ENCODE assay signal across 26 mouse cellular contexts in genomic region chr12:77134306-77135010, GRCm38 (mm10).
DNase-seq lines count a peak whose midpoint lies in the region; ATAC-seq and TF ChIP-seq lines count a peak whose summit lies in the region.
"Had no signal": no experiment of that assay in that cellular context is flagged by ENCODE, and none has a peak within 500 bp of the region (broad histone marks: within the 10 kb centered on the region; RNA-seq: fewer than 3 reads in every experiment).

No protein-coding gene starts in this region.

- H3K4me2 ChIP-seq in heart, embryonic 13.5 days = no peak overlapping the region
- H3K4me2 ChIP-seq in intestine, postnatal 0 days (replicated peaks; ENCODE audit: low read depth) = no peak overlapping the region
- H3K4me2 ChIP-seq in midbrain, embryonic 15.5 days = no peak overlapping the region
- H3K4me2 ChIP-seq: embryonic facial prominence, embryonic 15.5 days; heart, embryonic 12.5 days had no signal

- intact Hi-C loops in left cerebral cortex, adult 2 months (cut with DNase I) = no loop called here

- H3K36me3 ChIP-seq in heart, embryonic 13.5 days = no peaks in the 10 kb centered on the region
- H3K36me3 ChIP-seq in intestine, postnatal 0 days (ENCODE audit: control insufficient read depth, insufficient read depth) = no peaks in the 10 kb centered on the region
- no peaks in the 10 kb centered on the region for H3K36me3 ChIP-seq in midbrain, embryonic 15.5 days (replicated peaks)
- H3K36me3 ChIP-seq: embryonic facial prominence, embryonic 15.5 days; heart, embryonic 12.5 days; midbrain, embryonic 10.5 days had no signal

- ATAC-seq in heart, embryonic 13.5 days (ENCODE audit: extremely low read depth, insufficient number of reproducible peaks, low FRiP score, low TSS enrichment) = no peak
- ATAC-seq in intestine, postnatal 0 days = 0 out of 2 replicates have a peak, but pooled peaks have one; percentile 25
- no peak for ATAC-seq in midbrain, embryonic 15.5 days (replicated peaks)
- ATAC-seq: hindbrain, postnatal 0 days had no signal

- H3K4me3 ChIP-seq in heart, embryonic 13.5 days = no peak overlapping the region
- no peak overlapping the region for H3K4me3 ChIP-seq in intestine, postnatal 0 days (ENCODE audit: low read depth, low read length)
- no peak overlapping the region for H3K4me3 ChIP-seq in left cerebral cortex, adult 2 months
- H3K4me3 ChIP-seq in midbrain, embryonic 15.5 days = no peak overlapping the region
- H3K4me3 ChIP-seq: embryonic facial prominence, embryonic 15.5 days; heart, embryonic 12.5 days; layer of hippocampus, adult 2 months; midbrain, embryonic 10.5 days had no signal

- H3K4me1 ChIP-seq in heart, embryonic 13.5 days = peaks cover 20% of the 10 kb centered on the region
- no peaks in the 10 kb centered on the region for H3K4me1 ChIP-seq in intestine, postnatal 0 days (replicated peaks; ENCODE audit: control insufficient read depth, insufficient read depth, low read length)
- H3K4me1 ChIP-seq in midbrain, embryonic 15.5 days = no peaks in the 10 kb centered on the region
- H3K4me1 ChIP-seq: embryonic facial prominence, embryonic 15.5 days had no signal

- TF ChIP-seq CTCF in intestine, postnatal 0 days (IDR thresholded peaks at IDR 0.05; ENCODE audit: low read depth) = no peak
- no peak for TF ChIP-seq CTCF in left cerebral cortex, adult 2 months (IDR thresholded peaks at IDR 0.05)

- H3K27ac ChIP-seq in heart, embryonic 13.5 days (replicated peaks) = peak overlapping the region; percentile 28; the same call in 1 of the 2 replicates
- H3K27ac ChIP-seq in intestine, postnatal 0 days (ENCODE audit: low read depth, low read length) = no peak overlapping the region
- no peak overlapping the region for H3K27ac ChIP-seq in left cerebral cortex, adult 2 months
- no peak overlapping the region for H3K27ac ChIP-seq in midbrain, embryonic 15.5 days
- H3K27ac ChIP-seq: embryonic facial prominence, embryonic 15.5 days; hindbrain, postnatal 0 days; layer of hippocampus, adult 2 months; midbrain, embryonic 10.5 days had no signal

- DNase-seq in heart, adult 8-10 months (ENCODE audit: low spot score) = no peak
- DNase-seq in 416B (ENCODE audit: low read depth) (peak; percentile 98), NIH3T3 (ENCODE audit: low read depth) (peak; percentile 54)
- DNase-seq in gastrocnemius, postnatal 4 days (ENCODE audit: low spot score in 2 of 2) = no peak
- DNase-seq in left cerebral cortex, adult 2 months (ENCODE audit: extremely low spot score in 1 of 2, low spot score in 2 of 2) = no peak
- DNase-seq: adrenal gland, postnatal 36 days; cerebellum, adult 18-20 months; cerebellum, postnatal 25 days; gastrocnemius, postnatal 25 days; heart, postnatal 4 days; kidney, adult 2 months; kidney, postnatal 10 days; layer of hippocampus, postnatal 36 days; lung, adult 18-20 months; lung, postnatal 36 days; retina, postnatal 1 day; right cerebral cortex, postnatal 4 days; thymus, postnatal 14 days had no signal

- 37% methylated on average over 9 of the region's 9 CpGs for WGBS in heart, embryonic 13.5 days
- WGBS in intestine, postnatal 0 days = 50% methylated on average over 9 of the region's 9 CpGs
- 88% methylated on average over 9 of the region's 9 CpGs for WGBS in midbrain, embryonic 15.5 days

- no peaks in the 10 kb centered on the region for H3K27me3 ChIP-seq in heart, embryonic 13.5 days (replicated peaks)
- H3K27me3 ChIP-seq in intestine, postnatal 0 days (replicated peaks; ENCODE audit: control insufficient read depth, insufficient read depth, low read length) = peaks cover 5% of the 10 kb centered on the region; the same call in 1 of the 2 replicates
- no peaks in the 10 kb centered on the region for H3K27me3 ChIP-seq in midbrain, embryonic 15.5 days (replicated peaks)
- H3K27me3 ChIP-seq: embryonic facial prominence, embryonic 15.5 days; heart, embryonic 12.5 days had no signal

- H3K9ac ChIP-seq in heart, embryonic 13.5 days = no peak overlapping the region
- no peak overlapping the region for H3K9ac ChIP-seq in intestine, postnatal 0 days (ENCODE audit: low read depth, low read length)
- H3K9ac ChIP-seq in midbrain, embryonic 15.5 days = no peak overlapping the region
- H3K9ac ChIP-seq: embryonic facial prominence, embryonic 15.5 days; heart, embryonic 12.5 days had no signal

- H3K9me3 ChIP-seq in heart, embryonic 13.5 days = no peaks in the 10 kb centered on the region
- H3K9me3 ChIP-seq in intestine, postnatal 0 days (ENCODE audit: control insufficient read depth) = no peaks in the 10 kb centered on the region
- H3K9me3 ChIP-seq in midbrain, embryonic 15.5 days = no peaks in the 10 kb centered on the region
- H3K9me3 ChIP-seq: embryonic facial prominence, embryonic 15.5 days; heart, embryonic 12.5 days; midbrain, embryonic 10.5 days had no signal

Comparison
In these comparisons a context has a peak if more than half of its experiments do, and no peak if none do; other contexts are left out.
1. DNase-seq: peak in 416B (single experiment) and NIH3T3 (single experiment); none in heart, adult 8-10 months (single experiment), gastrocnemius, postnatal 4 days (0 of 2) and left cerebral cortex, adult 2 months (0 of 2).